Mouse (Mus musculus) megakaryocyte, embryonic 14.5 days (primary cell): Measurements from ENCODE around the gene Amz1. TPM values are rescaled to one million over a fixed set of nuclear protein-coding genes. Genes with fewer than 3 reads are reported as not detected.

ENCODE experiments used
- H3K27me3 ChIP-seq: replicated peaks from 2 replicates; pipeline ENCODE3; 2012; ENCODE audit warnings: inconsistent platforms
- H3K36me3 ChIP-seq: replicated peaks from 2 replicates; pipeline ENCODE3; 2012; ENCODE audit warnings: low read length, inconsistent platforms, mixed read lengths
- H3K4me1 ChIP-seq: 2 replicates; pipeline ENCODE4 v1.6.1; 2012; ENCODE audit warnings: inconsistent platforms
- H3K4me3 ChIP-seq: replicated peaks from 2 replicates; pipeline ENCODE3; 2012; ENCODE audit warnings: moderate library complexity, mild to moderate bottlenecking, inconsistent platforms
- H3K9me3 ChIP-seq: 2 replicates; pipeline ENCODE4 v1.6.1; 2012; ENCODE audit warnings: inconsistent platforms
- FLI1 ChIP-seq: IDR thresholded peaks from 2 replicates; pipeline ENCODE4 v1.6.1; 2012; ENCODE audit warnings: low read length, inconsistent platforms, mixed read lengths
- GATA1 ChIP-seq: IDR thresholded peaks from 3 replicates; pipeline ENCODE4 v1.6.1; 2012; ENCODE audit warnings: mixed read lengths, low read length, inconsistent platforms, borderline replicate concordance
- polyA plus RNA-seq: library from polyadenylated mRNA; stranded (reverse); fragments of >175 nt; gene quantifications from 2 replicates; pipeline ENCODE4 v1.2.3, GENCODE M21; 2012; ENCODE audit warnings: low replicate concordance; ENCODE audit not compliant: insufficient read depth

The Amz1 gene
- polyA plus RNA-seq, 1 experiment: 4.5 TPM

DNA sequence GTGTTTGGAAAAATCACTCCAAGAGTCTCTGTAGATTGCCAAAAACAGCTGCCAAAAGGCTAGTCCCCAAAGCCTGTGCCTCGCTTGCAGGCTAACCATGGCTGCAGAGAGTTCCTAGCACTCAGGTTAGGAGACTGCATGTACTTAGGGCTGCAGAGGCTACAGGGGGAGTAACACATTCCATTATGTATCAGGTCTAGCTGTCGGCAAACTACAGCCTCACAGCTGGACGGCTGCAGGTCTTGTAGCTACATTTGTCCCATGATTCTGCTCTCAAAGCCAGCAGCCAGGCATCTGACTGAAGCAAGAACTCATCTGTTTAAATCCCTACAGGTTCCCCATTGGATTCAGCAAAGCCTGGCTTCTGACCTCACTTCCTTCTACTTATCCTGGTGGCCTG, 70.8 kb downstream of the Amz1 start:
- TF ChIP-seq FLI1 (no peak), GATA1 (no peak)
- Histone ChIP-seq H3K4me3 (no peak overlapping the region), H3K36me3 (peaks cover 27% of the 10 kb centered on the region), H3K27me3 (no peaks in the 10 kb centered on the region), H3K4me1 (peaks cover 80% of the 10 kb centered on the region), H3K9me3 (no peaks in the 10 kb centered on the region)

- H3K27me3 ChIP-seq: no peaks in the 10 kb centered on the region
- H3K4me3 ChIP-seq: peak overlapping the region; percentile 50
- H3K36me3 ChIP-seq: peaks cover 26% of the 10 kb centered on the region
- H3K4me1 ChIP-seq: peaks cover 81% of the 10 kb centered on the region
- H3K9me3 ChIP-seq: no peaks in the 10 kb centered on the region
- TF ChIP-seq GATA1 (no peak), FLI1 (no peak)
Observed at GRCm38 (mm10) chr5:140795176-140795575, 71.2 kb downstream of the Amz1 start.

GRCm38 (mm10) chr5:140796051-140796450, 72.1 kb downstream of the Amz1 start:
- no peak for TF ChIP-seq FLI1
- no peak for TF ChIP-seq GATA1
- H3K4me1 ChIP-seq: peaks cover 85% of the 10 kb centered on the region

GRCm38 (mm10) chr5:140798158-140798557, 74.2 kb downstream of the Amz1 start:
- peaks cover 87% of the 10 kb centered on the region for H3K4me1 ChIP-seq
- no peaks in the 10 kb centered on the region for H3K27me3 ChIP-seq

More at GRCm38 (mm10) chr5:140796051-140796450, 72.1 kb downstream of the Amz1 start:
- no peak overlapping the region for H3K4me3 ChIP-seq
- H3K27me3 ChIP-seq: no peaks in the 10 kb centered on the region
- H3K9me3 ChIP-seq: no peaks in the 10 kb centered on the region
- peaks cover 30% of the 10 kb centered on the region for H3K36me3 ChIP-seq

GRCm38 (mm10) chr5:140798775-140799174, 74.8 kb downstream of the Amz1 start:
- peaks cover 31% of the 10 kb centered on the region for H3K36me3 ChIP-seq
- H3K9me3 ChIP-seq: no peaks in the 10 kb centered on the region
- H3K4me1 ChIP-seq: peaks cover 88% of the 10 kb centered on the region
- H3K27me3 ChIP-seq: no peaks in the 10 kb centered on the region
- TF ChIP-seq GATA1: no peak
- no peak for TF ChIP-seq FLI1
- H3K4me3 ChIP-seq: peak overlapping the region; percentile 7

More at GRCm38 (mm10) chr5:140798158-140798557, 74.2 kb downstream of the Amz1 start:
- Histone ChIP-seq H3K4me3 (peak overlapping the region; percentile 57), H3K9me3 (no peaks in the 10 kb centered on the region), H3K36me3 (peaks cover 32% of the 10 kb centered on the region)
- TF ChIP-seq GATA1 (no peak), FLI1 (no peak)

DNA sequence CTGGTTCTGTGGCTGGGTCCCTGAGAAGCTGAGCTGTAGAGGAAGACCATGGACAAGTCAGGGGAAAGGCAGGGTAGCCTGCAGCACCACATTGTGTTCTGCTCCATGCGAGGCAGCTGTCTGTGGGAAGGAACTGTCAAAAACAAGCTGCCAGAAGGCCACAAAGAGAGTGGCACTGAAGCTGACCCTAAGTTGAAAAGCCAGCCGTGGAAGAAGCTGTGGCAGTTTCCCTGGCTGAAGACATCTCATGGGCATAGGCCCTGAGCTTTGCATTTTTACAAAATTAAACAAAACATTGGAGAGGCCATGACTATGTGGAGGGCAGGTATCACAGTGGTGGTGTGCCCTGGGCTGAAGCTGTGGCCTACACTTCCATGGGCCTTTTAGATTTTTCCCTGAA, 75.3 kb downstream of the Amz1 start:
- H3K27me3 ChIP-seq: no peaks in the 10 kb centered on the region
- no peak for TF ChIP-seq GATA1
- TF ChIP-seq FLI1: no peak
- peak overlapping the region; percentile 7 for H3K4me3 ChIP-seq
- H3K9me3 ChIP-seq: no peaks in the 10 kb centered on the region
- peaks cover 30% of the 10 kb centered on the region for H3K36me3 ChIP-seq
- H3K4me1 ChIP-seq: peaks cover 88% of the 10 kb centered on the region

GRCm38 (mm10) chr5:140800288-140800923, 76.5 kb downstream of the Amz1 start:
- TF ChIP-seq FLI1: no peak
- TF ChIP-seq GATA1: no peak
- H3K36me3 ChIP-seq: peaks cover 30% of the 10 kb centered on the region

GRCm38 (mm10) chr5:140801782-140802181, 77.9 kb downstream of the Amz1 start:
- Histone ChIP-seq H3K4me1 (peaks cover 80% of the 10 kb centered on the region), H3K27me3 (no peaks in the 10 kb centered on the region), H3K36me3 (peaks cover 30% of the 10 kb centered on the region), H3K4me3 (peak overlapping the region; percentile 78), H3K9me3 (no peaks in the 10 kb centered on the region)
- no peak for TF ChIP-seq GATA1
- no peak for TF ChIP-seq FLI1

More at GRCm38 (mm10) chr5:140800288-140800923, 76.5 kb downstream of the Amz1 start:
- Histone ChIP-seq H3K9me3 (no peaks in the 10 kb centered on the region), H3K4me1 (peaks cover 77% of the 10 kb centered on the region), H3K4me3 (no peak overlapping the region), H3K27me3 (no peaks in the 10 kb centered on the region)

DNA sequence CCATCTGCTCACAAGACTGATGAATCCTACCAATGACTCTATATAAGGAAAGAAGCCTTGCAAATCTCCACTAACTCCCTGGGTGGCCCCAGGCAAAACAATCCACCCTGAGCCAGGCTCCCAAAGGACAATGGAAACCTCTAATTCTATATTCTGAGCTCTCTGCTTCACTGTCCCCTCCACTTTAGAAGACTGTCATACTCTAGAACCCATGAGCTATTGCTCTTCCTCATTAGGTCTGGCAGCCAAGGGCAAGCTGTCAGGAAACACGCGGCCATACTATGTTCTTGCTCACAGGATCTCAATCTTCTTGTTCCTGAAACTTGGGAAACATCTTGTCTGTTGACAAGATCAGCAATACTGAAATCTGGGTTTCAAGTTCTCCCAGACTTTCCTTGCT, 82.3 kb downstream of the Amz1 start:
- TF ChIP-seq FLI1 (no peak), GATA1 (no peak)
- H3K27me3 ChIP-seq: no peaks in the 10 kb centered on the region
- H3K4me3 ChIP-seq: no peak overlapping the region
- peaks cover 26% of the 10 kb centered on the region for H3K36me3 ChIP-seq
- no peaks in the 10 kb centered on the region for H3K9me3 ChIP-seq
- peaks cover 71% of the 10 kb centered on the region for H3K4me1 ChIP-seq

GRCm38 (mm10) chr5:140806939-140807338, 83.0 kb downstream of the Amz1 start:
- Histone ChIP-seq H3K4me1 (peaks cover 71% of the 10 kb centered on the region), H3K4me3 (no peak overlapping the region), H3K36me3 (peaks cover 25% of the 10 kb centered on the region), H3K27me3 (no peaks in the 10 kb centered on the region), H3K9me3 (no peaks in the 10 kb centered on the region)
- no peak for TF ChIP-seq FLI1
- TF ChIP-seq GATA1: no peak

Other genes starting within 250 kb of the Amz1 start
- gene Chst12, start 218.6 kb upstream of the Amz1 start, polyA plus RNA-seq: 145 and 281 TPM in 2 replicates
- 0.77 TPM in 1 of 2 replicates, not detected in the other for gene Grifin, start 159.1 kb upstream of the Amz1 start, polyA plus RNA-seq
- 7.3 and 31.9 TPM in 2 replicates for gene Lfng, start 116.8 kb upstream of the Amz1 start, polyA plus RNA-seq
- gene Ttyh3, start 75.1 kb upstream of the Amz1 start, polyA plus RNA-seq: 302 and 455 TPM in 2 replicates
- 4.5 and 4.7 TPM in 2 replicates for gene Iqce, start 21.7 kb upstream of the Amz1 start, polyA plus RNA-seq
- gene Brat1, start 19.1 kb upstream of the Amz1 start, polyA plus RNA-seq: 15.6 and 22.4 TPM in 2 replicates
- 53.6 and 62.1 TPM in 2 replicates for gene Gna12, start 106.3 kb downstream of the Amz1 start, polyA plus RNA-seq